Mouse (Mus musculus): ENCODE results near the gene Tmem121b.

Gene Tmem121b

DNA sequence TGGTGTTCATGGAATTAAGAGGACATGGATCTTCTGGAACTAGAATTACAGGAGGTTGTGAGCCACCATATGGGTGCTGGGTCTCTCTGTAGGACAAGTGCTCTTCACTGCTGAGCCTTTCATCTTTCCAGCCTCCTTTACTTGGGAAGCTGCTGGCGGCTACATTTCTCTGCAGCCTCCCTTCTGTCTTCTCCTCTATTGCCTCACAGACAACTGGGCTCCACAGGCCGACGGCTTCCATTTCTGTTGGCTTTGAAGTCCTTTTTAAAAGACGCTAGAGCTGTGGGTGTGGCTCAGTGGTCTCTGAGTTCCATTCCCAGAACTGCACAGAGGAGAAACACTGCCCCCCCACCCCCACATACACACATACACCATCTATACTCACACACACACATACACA, 28.2 kb downstream of the Tmem121b start:
- no peak for DNase-seq (ENCODE audit: low spot score)

DNA sequence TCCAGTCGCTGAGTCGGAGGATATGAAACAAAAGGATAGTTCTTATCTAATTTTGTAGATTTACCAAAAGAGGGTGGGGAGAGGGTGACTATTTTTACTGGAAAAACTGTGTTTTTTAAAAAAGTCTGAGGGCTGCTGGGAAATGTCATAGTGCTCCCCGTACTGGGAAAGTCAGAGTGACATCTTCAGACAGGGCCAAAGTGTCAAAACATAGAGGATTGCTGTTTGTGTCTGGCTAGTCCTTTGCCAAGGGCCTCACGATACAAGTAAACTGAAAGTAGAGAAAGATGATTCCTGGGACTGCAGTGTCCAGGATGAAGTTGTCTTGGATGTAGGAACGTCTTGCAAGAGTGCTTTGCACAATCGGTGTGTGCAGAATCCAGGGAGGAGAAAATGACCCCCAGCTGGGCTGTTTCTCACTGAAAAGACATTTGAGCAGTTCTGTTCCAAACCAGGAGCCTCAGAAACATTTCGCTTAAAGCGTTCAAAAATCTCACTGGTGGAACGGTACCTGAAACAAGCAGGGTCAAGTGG, 29.1 kb downstream of the Tmem121b start:
- no peak for DNase-seq (ENCODE audit: low spot score)

DNA sequence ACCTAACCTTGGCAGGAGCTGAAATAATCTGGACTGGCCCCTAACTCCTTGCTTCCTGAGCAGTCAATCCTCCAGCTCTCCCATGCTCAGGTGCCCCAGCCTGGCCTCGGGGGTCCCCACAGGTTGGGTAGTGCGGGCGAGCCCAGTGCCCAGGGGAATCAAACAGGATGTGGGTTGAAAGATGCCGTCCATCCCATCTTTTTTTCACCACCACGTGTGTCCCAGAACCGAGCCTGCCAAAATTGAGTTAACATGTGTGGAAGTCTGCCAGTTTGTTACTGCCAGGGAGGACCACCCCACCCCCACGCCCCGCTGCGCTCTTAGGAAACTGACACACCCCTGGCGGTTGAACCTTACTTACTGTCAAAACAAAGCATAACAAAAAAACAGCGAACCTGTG, 29.7 kb downstream of the Tmem121b start:
- no peak for DNase-seq (ENCODE audit: low spot score)

DNA sequence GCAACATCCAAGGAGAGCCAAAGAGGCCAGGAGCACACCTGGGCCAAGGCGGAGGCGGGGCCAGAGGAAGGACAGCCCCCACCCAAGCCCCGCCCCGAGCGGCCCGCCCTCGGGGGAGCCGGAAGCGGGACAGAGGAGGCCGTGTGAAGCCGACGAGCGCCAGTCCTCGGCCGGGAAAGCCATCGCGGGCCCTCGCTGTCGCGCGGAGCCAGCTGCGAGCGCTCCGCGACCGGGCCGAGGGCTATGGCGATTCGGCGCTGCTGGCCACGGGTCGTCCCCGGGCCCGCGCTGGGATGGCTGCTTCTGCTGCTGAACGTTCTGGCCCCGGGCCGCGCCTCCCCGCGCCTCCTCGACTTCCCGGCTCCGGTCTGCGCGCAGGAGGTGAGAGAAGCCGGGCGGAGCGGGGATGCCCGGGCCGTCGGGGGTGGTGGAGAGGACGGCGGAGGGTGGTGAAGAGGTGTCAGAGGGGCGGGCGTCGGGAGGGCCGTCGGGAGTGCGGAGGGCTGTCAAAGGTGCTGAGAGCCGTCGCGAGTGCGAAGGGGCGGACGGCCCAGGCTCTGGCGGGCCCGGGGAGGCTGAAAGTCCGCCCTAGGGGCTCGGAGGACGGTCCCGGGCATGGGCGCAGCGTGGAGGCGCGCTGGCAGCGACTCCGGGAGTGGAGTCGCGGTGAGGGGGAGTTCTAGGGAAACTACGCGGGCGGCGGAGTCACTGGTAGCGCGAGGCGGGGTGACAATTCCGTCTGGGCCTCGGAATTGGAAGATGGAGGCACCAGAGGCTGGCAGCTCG, 30.3 kb downstream of the Tmem121b start, which contains the start of gene Il17ra:
TSS of gene Il17ra (plus strand) at position 162 of the 786 bp plus-strand sequence.
- DNase-seq (ENCODE audit: low spot score): peak; percentile 86

DNA sequence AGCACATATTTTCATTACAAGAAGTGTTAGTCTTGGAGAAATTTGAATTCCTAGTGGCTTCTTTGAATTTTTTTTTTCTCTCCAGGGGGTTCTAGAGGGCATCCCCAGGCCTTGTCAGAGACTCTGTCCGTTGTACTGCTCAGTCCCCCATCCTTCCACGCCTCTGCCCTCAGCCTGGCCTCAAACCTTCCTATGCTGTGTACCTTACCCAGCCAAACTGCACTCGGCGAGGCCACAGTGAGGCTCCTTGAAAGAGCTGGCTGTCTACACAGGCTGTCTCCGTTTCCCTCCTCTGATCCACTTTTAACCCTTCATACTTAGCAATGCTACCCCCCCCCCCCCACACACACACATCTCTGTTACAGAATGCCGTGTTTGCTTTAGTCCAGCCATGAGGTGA, 31.4 kb downstream of the Tmem121b start:
- DNase-seq (ENCODE audit: low spot score): no peak

DNA sequence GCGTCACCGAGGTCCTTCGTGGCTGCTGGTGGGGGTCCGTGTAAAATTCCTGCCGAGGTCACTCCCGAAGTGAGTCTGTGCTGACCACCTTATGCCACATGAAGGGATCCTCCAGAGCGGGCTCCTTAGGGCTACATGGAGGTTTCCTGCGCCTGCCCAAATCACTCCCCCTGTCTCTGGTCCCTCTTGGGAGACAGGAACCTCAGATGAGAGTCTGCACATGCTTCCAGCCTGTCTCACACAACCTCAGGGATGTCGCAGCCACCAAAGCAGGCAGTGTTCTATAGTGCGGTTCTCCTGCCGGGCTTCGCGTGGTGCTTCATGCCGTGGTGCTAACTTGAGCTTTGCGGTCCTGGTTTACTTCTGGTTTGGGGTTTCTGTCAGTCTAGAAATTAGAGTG, 32.4 kb downstream of the Tmem121b start:
- no peak for DNase-seq (ENCODE audit: low spot score)

DNA sequence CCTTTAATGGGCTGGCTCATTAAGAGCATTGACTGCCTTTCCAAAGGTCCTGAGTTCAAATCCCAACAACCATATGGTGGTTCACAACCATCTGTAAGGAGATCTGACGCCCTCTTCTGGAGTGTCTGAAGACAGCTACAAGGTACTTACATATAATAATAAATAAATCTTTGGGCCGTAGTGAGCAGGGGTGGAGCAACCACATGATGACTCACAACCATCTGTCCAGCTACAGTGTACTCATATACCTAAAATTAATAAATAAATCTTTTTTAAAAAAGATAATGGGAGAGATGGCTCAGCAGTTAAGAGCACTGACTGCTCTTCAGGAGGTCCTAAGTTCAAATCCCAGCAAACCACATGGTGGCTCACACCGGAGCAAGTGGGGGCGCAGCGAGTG, 35.9 kb downstream of the Tmem121b start:
- DNase-seq (ENCODE audit: low spot score): no peak

DNA sequence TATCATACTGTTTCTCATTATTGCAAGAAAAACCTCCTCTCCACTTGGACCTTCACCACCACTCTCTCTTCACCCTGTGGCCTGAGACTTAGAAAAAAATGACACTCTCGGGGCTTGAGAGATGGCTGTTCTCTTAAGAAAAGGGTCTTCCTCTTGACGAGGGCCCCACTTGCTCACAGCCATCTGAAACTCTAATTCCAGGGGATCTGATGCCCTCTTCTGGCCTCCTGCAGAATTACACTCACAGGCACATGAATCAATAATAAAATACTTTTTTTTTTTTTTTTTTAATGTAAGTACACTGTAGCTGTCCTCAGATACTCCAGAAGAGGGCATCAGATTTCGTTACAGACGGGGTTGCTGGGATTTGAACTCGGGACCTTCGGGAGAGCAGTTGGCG, 36.5 kb downstream of the Tmem121b start:
- DNase-seq (ENCODE audit: low spot score): no peak

DNA sequence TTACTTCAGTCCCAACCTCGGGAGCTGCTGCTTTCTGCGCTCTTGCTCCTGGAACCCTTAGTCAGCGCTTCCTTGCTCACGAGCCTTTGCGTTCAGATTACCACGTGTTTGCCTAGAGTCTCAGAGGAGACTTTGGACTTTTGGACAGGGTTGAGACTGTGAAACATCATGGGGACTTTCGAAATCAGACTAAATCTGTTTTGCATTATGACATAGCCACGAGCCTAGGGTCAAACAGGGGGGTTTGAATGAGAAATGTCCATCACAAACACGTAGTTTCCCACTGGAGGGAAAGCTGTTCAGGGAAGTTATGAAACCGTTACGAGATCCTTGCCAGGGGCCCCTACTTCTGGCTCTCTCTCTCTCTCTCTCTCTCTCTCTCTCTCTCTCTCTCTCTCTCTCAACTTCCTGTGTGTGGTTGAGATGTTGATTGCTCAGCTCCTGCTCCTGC, 39.0 kb downstream of the Tmem121b start:
- no peak for DNase-seq (ENCODE audit: low spot score)

DNA sequence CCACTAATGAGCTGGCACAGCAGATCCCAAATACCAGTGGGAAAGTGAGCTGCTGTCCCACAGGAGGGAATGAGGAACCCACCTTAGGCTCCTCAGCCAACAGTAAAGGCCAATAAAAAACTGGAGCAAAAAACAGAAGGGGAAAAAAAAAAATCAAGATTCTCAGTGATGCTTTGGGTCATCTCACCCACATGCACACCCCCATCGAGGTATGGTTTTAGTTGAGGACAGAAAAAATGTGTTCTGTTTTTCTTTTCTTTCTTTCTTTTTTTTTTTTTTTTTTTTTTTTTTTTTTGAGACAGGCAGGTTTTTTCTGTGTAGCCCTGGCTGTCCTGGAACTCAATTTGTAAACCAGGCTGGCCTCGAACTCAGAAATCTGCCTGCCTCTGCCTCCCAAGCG, 40.1 kb downstream of the Tmem121b start:
- no peak for DNase-seq (ENCODE audit: low spot score)

DNA sequence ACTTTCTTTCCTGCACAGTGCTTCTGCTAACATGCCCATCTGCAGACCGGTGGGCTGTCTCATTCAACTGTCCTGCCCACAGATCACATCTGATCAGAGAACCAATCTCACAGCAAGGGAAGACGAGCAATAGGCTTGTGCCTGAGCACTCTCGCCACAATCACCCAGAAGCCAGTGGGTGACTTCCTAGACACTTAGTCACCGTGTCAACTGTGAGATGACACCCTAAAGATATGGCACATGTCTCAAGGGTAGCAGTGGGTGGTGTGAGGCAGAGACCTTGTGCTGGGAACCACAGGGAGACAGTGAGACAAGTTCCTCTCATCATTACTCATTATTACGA, 40.5 kb downstream of the Tmem121b start:
- no peak for DNase-seq (ENCODE audit: low spot score)

DNA sequence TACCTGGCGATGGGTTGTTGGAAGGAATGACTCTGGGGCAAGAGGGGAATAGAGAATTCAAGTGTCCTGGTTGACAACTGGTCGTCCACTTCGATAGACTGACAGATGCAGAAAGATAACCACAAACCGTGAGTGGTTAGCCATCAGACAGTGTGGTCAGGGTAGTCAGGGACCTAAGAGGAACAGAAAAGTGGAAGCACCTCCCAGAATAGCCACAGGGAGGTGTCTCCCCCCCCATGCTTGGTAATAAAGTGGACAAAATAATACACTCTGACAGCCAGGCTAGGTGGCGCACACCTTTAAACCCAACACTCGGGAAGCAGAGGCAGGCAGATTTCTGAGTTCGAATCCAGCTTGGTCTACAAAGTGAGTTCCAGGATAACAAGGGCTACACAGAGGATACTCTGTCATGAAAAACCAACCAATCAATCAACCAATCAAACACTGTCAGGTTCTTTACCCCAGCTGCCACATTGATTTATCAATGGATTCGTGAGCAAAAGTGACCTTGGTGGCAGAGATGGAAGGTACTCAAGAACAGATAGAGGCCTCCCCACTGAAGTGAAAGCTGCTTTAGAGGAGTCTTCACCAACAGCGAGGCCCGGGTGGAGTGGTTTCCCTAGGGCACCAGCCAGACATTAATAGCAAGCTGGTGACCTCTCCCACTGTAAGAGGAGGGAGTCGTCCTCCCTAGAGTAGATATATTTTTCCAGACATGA, 41.1 kb downstream of the Tmem121b start:
- no peak for DNase-seq (ENCODE audit: low spot score)

DNA sequence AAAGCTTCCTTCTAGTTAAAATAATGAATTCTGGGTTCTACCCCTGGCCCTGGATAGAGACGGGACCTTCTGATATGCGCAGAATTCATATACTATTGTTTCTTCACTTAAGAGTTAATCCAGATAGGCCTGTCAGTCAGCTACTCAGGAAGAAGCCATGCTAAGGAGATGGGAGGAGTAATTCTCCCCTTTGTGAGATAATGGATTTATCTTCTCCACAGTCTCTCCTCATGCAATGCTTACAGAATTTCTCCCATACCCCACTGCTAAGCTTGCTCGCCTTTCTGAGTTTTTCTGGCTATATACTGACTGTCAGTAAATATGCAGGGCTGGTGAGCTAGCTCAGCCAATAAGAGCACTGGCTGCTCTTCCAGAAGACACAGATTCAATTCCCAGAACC, 43.4 kb downstream of the Tmem121b start:
- no peak for DNase-seq (ENCODE audit: low spot score)

DNA sequence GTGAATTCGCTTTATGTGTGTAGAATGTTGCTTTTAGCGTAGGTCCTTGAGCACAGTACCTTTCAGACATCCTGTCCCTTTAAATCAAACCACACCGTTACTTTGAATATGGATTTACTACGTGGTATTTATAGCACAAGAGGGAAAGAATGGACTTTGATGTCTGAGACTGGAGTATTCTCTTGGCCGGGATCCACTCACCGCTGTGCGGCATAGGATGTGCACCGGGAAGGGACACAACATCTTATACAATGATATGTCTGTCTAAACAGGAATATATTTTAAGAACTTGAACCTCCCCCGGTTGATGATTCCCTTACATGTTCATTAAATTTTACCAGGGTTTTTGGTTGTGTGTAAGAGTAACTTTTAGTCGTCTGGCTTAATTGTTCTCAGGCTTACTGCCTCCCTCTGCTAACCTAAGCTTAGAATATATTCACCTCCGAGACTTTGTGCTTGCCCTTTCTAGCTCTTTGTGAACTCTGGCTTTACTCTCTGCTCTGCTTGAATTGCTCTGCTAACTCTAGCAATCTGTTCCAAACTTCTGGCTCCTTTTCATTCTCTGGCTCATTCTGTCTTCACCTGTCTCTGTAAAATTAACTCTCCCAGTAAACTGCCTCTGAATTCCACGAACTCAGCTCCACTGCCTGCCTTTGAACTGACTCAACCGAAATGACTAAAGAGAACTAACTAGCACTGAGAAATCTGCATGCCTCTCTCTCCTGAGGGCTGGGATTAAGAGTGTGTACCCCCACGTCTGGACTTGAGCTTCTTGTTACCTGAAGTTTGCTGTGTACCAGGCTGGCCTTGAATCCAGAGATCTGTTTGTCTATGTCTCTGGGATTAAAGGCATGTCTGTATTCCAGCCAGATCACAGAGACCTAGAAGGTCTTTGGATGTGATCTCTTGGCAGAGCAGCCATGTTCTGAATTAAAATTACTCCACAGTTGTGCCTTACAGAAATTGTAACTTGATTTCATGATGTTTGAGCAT, 49.9 kb downstream of the Tmem121b start:
- DNase-seq (ENCODE audit: low spot score): no peak

DNA sequence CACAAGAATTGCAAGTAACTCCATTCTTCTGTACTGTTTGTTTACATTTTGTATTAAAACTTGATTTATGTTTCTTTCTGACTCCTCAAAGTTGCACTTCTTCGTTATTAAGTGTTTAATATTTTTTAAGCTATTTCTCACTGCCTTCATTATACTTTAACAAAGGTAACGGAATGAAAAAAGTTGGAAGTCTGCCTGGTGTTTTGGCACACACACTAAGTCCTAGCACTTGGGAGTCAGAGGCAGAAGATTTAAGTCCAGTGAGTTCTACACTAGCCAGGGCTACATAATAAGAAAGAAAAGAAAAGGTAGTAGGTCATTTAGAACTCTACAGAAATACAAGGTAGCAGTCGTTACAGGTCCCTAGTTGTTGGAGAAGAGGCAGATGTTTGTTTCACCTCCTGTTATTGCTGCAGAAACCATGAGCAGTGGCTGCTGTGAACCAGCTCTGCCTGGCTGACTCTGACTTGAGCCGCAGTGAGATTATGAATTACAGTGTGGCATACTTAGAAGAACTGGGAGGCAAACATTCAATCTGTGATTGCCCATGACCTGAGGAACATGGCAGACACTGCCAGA, 51.3 kb downstream of the Tmem121b start:
- DNase-seq (ENCODE audit: low spot score): no peak

Measured in testis, postnatal 10 days (tissue).